Mouse (Mus musculus) small intestine, adult 2 months (tissue): ENCODE results near the gene Ppfibp2. TPM values are rescaled to one million over a fixed set of nuclear protein-coding genes. Genes with fewer than 3 reads are reported as not detected.

ENCODE experiments used
- H3K27ac ChIP-seq: fragments of 200-500 bp; 2 replicates; pipeline ENCODE4 v1.5.1; 2012; ENCODE audit warnings: low read depth, low read length, control low read depth, inconsistent platforms; ENCODE audit not compliant: insufficient read depth
- H3K27me3 ChIP-seq: fragments of 200-500 bp; 2 replicates; pipeline ENCODE4 v1.6.1; 2012; ENCODE audit warnings: mild to moderate bottlenecking, moderate library complexity, low read length, inconsistent platforms; ENCODE audit not compliant: control insufficient read depth, insufficient read depth
- H3K36me3 ChIP-seq: fragments of 200-500 bp; 2 replicates; pipeline ENCODE4 v1.6.1; 2012; ENCODE audit warnings: mild to moderate bottlenecking, low read length, control low read depth, inconsistent platforms; ENCODE audit not compliant: control insufficient read depth, insufficient read depth
- H3K4me1 ChIP-seq: fragments of 200-500 bp; 2 replicates; pipeline ENCODE4 v1.6.1; 2012; ENCODE audit warnings: low read length, inconsistent platforms, mixed read lengths; ENCODE audit not compliant: control insufficient read depth, insufficient read depth, insufficient read length
- H3K4me3 ChIP-seq: fragments of 200-500 bp; 2 replicates; pipeline ENCODE4 v1.5.1; 2012; ENCODE audit warnings: low read depth, mild to moderate bottlenecking, control low read depth, inconsistent platforms, low read length, moderate library complexity
- CTCF ChIP-seq: fragments of 200-500 bp; IDR thresholded peaks from 2 replicates; pipeline ENCODE4 v1.5.1; 2012; ENCODE audit warnings: low read depth, mild to moderate bottlenecking, control low read depth, inconsistent platforms, low read length, moderate library complexity, mixed read lengths; ENCODE audit not compliant: insufficient replicate concordance, insufficient read length; ENCODE audit errors: extremely low read depth
- POLR2A ChIP-seq: fragments of 200-500 bp; IDR thresholded peaks from 2 replicates; pipeline ENCODE4 v1.6.1; 2012; ENCODE audit warnings: low read depth, mild to moderate bottlenecking, control low read depth, inconsistent platforms, low read length, moderate library complexity
- WGBS: fragments of 180-500 bp; shearing (Covaris S2); methylation state at CpG from one replicate; pipeline ENCODE4 v1.1.7; 2018; 5-methylcytosine and 5-hydroxymethylcytosine counted together
- polyA plus RNA-seq: library from polyadenylated mRNA; depleted of rRNA; stranded (reverse); fragments of >200 nt; gene quantifications from 2 replicates; pipeline ENCODE4 v1.2.3, GENCODE M21; 2012

Gene Ppfibp2
- polyA plus RNA-seq, 1 experiment, result 10.6 TPM

- TF ChIP-seq POLR2A, result no peak
- no peak for TF ChIP-seq CTCF
- H3K4me1 ChIP-seq, result peaks cover 7% of the 10 kb centered on the region; the same call in 1 of the 2 replicates
- H3K27me3 ChIP-seq, result no peaks in the 10 kb centered on the region
- 70% methylated on average over 3 of the region's 3 CpGs for WGBS
- peaks cover 3% of the 10 kb centered on the region for H3K36me3 ChIP-seq
- H3K27ac ChIP-seq, result no peak overlapping the region; the same call in 1 of the 2 replicates
- H3K4me3 ChIP-seq, result no peak overlapping the region
These were observed 80.2 kb downstream of the Ppfibp2 start for GRCm38 (mm10) chr7:107675224-107675623.

GRCm38 (mm10) chr7:107680151-107680852 lies 85.3 kb downstream of the Ppfibp2 start:
- TF ChIP-seq CTCF (no peak), POLR2A (no peak)
- no peaks in the 10 kb centered on the region for H3K27me3 ChIP-seq
- H3K36me3 ChIP-seq, result peaks cover 13% of the 10 kb centered on the region
- 31% methylated on average over 6 of the region's 6 CpGs for WGBS
- peaks cover 21% of the 10 kb centered on the region; the same call in 1 of the 2 replicates for H3K4me1 ChIP-seq
- no peak overlapping the region for H3K27ac ChIP-seq
- no peak overlapping the region for H3K4me3 ChIP-seq

- WGBS, result 66% methylated on average over 2 of the region's 2 CpGs
- H3K4me3 ChIP-seq, result no peak overlapping the region
- TF ChIP-seq CTCF (no peak), POLR2A (no peak)
- peaks cover 27% of the 10 kb centered on the region; the same call in 1 of the 2 replicates for H3K4me1 ChIP-seq
- H3K27ac ChIP-seq, result no peak overlapping the region
- H3K36me3 ChIP-seq, result peaks cover 15% of the 10 kb centered on the region
- no peaks in the 10 kb centered on the region for H3K27me3 ChIP-seq
These were observed 86.3 kb downstream of the Ppfibp2 start for GRCm38 (mm10) chr7:107681306-107681705.

GRCm38 (mm10) chr7:107683162-107683561 lies 88.2 kb downstream of the Ppfibp2 start:
- Histone ChIP-seq H3K4me1 (peaks cover 30% of the 10 kb centered on the region; the same call in 1 of the 2 replicates), H3K36me3 (peaks cover 16% of the 10 kb centered on the region), H3K4me3 (no peak overlapping the region), H3K27ac (no peak overlapping the region), H3K27me3 (no peaks in the 10 kb centered on the region)
- 77% methylated on average over 4 of the region's 4 CpGs for WGBS
- TF ChIP-seq CTCF, result no peak
- TF ChIP-seq POLR2A, result no peak

GRCm38 (mm10) chr7:107683622-107684021 lies 88.6 kb downstream of the Ppfibp2 start:
- WGBS, result 82% methylated on average over 3 of the region's 3 CpGs
- no peak overlapping the region for H3K27ac ChIP-seq
- H3K4me3 ChIP-seq, result no peak overlapping the region
- TF ChIP-seq CTCF (no peak), POLR2A (no peak)
- H3K27me3 ChIP-seq, result no peaks in the 10 kb centered on the region
- H3K4me1 ChIP-seq, result peaks cover 31% of the 10 kb centered on the region; the same call in 1 of the 2 replicates
- H3K36me3 ChIP-seq, result peaks cover 16% of the 10 kb centered on the region

- 28% methylated on average over 8 of the region's 8 CpGs for WGBS
- Histone ChIP-seq H3K27ac (peak overlapping the region; percentile 95), H3K4me3 (peak overlapping the region; percentile 49), H3K36me3 (peaks cover 23% of the 10 kb centered on the region), H3K27me3 (no peaks in the 10 kb centered on the region), H3K4me1 (peaks cover 24% of the 10 kb centered on the region; the same call in 1 of the 2 replicates)
- TF ChIP-seq CTCF (no peak), POLR2A (no peak)
These were observed 90.4 kb downstream of the Ppfibp2 start for GRCm38 (mm10) chr7:107685238-107685954.

- Histone ChIP-seq H3K27me3 (no peaks in the 10 kb centered on the region), H3K36me3 (peaks cover 25% of the 10 kb centered on the region), H3K4me3 (peak overlapping the region; percentile 49), H3K27ac (peak overlapping the region; percentile 95), H3K4me1 (peaks cover 19% of the 10 kb centered on the region; the same call in 1 of the 2 replicates)
- WGBS, result 33% methylated on average over 7 of the region's 7 CpGs
- TF ChIP-seq CTCF, result 0 out of 2 replicates have a peak, but pooled peaks have one; percentile 7
- TF ChIP-seq POLR2A, result no peak
These were observed 90.9 kb downstream of the Ppfibp2 start for GRCm38 (mm10) chr7:107685955-107686285.
